Mouse (Mus musculus) forebrain, embryonic 14.5 days (tissue): ENCODE measurements around the gene Mrps18b. TPM values are rescaled to one million over a fixed set of nuclear protein-coding genes. Genes with fewer than 3 reads are reported as not detected.

Experiments used
- ATAC-seq: fragments of 200-750 bp; cut with Nextera tagmentation; 2 replicates; pipeline ENCODE4 v1.8.0; 2017; ENCODE audit warnings: mild to moderate bottlenecking, moderate library complexity
- DNase-seq: peaks from one replicate; pipeline ENCODE4 v3.0.0-alpha.2; 2015; ENCODE audit warnings: low spot score
- H3K27ac ChIP-seq: fragments of 300-500 bp; sonication (generic); 2 replicates; pipeline ENCODE4 v1.5.1; 2014; ENCODE audit warnings: low read depth, mild to moderate bottlenecking, control low read depth, low read length, moderate library complexity
- H3K27me3 ChIP-seq: fragments of 300-500 bp; sonication (generic); replicated peaks from 2 replicates; pipeline ENCODE4 v1.6.1; 2014; ENCODE audit warnings: low read length, control low read depth, mixed read lengths; ENCODE audit not compliant: control insufficient read depth, insufficient read depth
- H3K36me3 ChIP-seq: fragments of 300-500 bp; sonication (generic); 2 replicates; pipeline ENCODE4 v1.6.1; 2014; ENCODE audit warnings: low read length, control low read depth; ENCODE audit not compliant: control insufficient read depth, insufficient read depth
- H3K4me1 ChIP-seq: fragments of 300-500 bp; sonication (generic); 2 replicates; pipeline ENCODE4 v1.6.1; 2014; ENCODE audit warnings: antibody characterized with exemption, low read length, control low read depth; ENCODE audit not compliant: control insufficient read depth, insufficient read depth
- H3K4me2 ChIP-seq: fragments of 300-500 bp; sonication (generic); 2 replicates; pipeline ENCODE4 v1.6.1; 2014; ENCODE audit warnings: mild to moderate bottlenecking, control low read depth, low read length
- H3K4me3 ChIP-seq: fragments of 300-500 bp; sonication (generic); 2 replicates; pipeline ENCODE4 v1.5.1; 2014; ENCODE audit warnings: low read depth, low read length, control low read depth
- H3K9ac ChIP-seq: fragments of 300-500 bp; sonication (generic); 2 replicates; pipeline ENCODE4 v1.6.1; 2014; ENCODE audit warnings: mild to moderate bottlenecking, low read length, control low read depth, moderate library complexity
- H3K9me3 ChIP-seq: fragments of 300-500 bp; sonication (generic); replicated peaks from 2 replicates; pipeline ENCODE4 v1.6.1; 2016; ENCODE audit warnings: low read length, control low read depth, mixed read lengths; ENCODE audit not compliant: control insufficient read depth
- WGBS: fragments of 180-500 bp; shearing (Covaris S2); extraction: QIAGEN DNeasy Blood & Tissue Kit; methylation state at CpG from one replicate; pipeline ENCODE4 v1.1.7; 2014; 5-methylcytosine and 5-hydroxymethylcytosine counted together
- polyA plus RNA-seq: library from polyadenylated mRNA; unstranded; fragments of >200 nt; fragmentation: Nextera tagmentation; extraction: Ambion mirVana; gene quantifications from 2 replicates; pipeline ENCODE4 v1.2.1, GENCODE M21; 2014

Gene Mrps18b
- polyA plus RNA-seq, 1 experiment from 2014 or later = 68.8 TPM

GRCm38 (mm10) chr17:35873774-35874519 lies 42.2 kb downstream of the Mrps18b start:
- peak overlapping the region; percentile 37; the same call in 1 of the 2 replicates for H3K9ac ChIP-seq
- H3K27me3 ChIP-seq = no peaks in the 10 kb centered on the region
- H3K36me3 ChIP-seq = peaks cover 38% of the 10 kb centered on the region
- peaks cover 4% of the 10 kb centered on the region; the same call in 1 of the 2 replicates for H3K9me3 ChIP-seq
- peak overlapping the region; percentile 36; the same call in 1 of the 2 replicates for H3K27ac ChIP-seq
- ATAC-seq (peak; percentile 57), DNase-seq (peak; percentile 83)
- peaks cover 16% of the 10 kb centered on the region for H3K4me1 ChIP-seq
- H3K4me3 ChIP-seq = no peak overlapping the region
- 34% methylated on average over 21 of the region's 21 CpGs for WGBS
- H3K4me2 ChIP-seq = peak overlapping the region; percentile 25; the same call in 1 of the 2 replicates

DNA sequence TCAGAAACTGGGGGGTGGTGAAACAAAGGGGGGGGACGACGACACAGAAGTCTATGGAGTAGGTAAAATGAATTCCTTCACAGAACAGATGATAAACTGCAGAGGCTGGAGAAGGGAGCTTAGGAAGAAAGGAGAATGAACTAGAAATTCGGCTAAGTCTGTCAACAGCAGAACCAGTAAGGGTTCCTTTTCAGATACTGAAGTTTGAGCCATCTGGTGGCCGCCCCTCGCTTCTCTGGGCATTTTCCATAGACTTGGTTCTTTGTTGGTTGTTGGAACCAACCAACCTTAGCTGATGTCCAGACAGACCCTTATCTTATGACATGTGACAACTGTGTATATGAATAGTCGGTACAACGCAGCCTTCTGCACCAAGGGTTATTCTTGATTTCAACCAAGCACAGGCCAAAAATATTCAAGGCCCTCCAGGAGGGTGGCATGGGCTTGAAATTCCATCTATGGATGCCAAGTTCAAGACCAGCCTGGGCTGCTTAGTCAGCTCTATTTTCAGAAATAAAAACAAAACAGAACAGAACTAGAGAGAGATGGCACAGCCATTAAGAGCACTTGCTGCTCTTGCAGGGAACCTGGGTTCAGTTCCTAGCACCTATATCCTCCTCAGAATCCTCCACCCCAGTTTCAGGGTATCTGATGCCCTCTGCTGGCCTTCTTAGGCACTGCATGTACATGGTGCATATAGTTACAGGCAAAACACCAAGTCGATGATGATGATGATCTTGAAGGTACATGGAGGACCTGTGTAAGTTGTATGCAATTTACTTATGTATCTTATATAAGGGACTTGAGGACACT lies 45.1 kb downstream of the Mrps18b start:
- DNase-seq = no peak
- Histone ChIP-seq H3K9me3 (peaks cover 4% of the 10 kb centered on the region; the same call in 1 of the 2 replicates), H3K4me3 (no peak overlapping the region), H3K9ac (peak overlapping the region; percentile 5; the same call in 1 of the 2 replicates), H3K4me1 (peaks cover 33% of the 10 kb centered on the region), H3K27me3 (no peaks in the 10 kb centered on the region), H3K27ac (no peak overlapping the region), H3K36me3 (peaks cover 38% of the 10 kb centered on the region), H3K4me2 (peak overlapping the region; percentile 92)
- 84% methylated on average over 8 of the region's 8 CpGs for WGBS
- no peak for ATAC-seq

GRCm38 (mm10) chr17:35870151-35870883 lies 45.9 kb downstream of the Mrps18b start:
- H3K9me3 ChIP-seq = peaks cover 4% of the 10 kb centered on the region; the same call in 1 of the 2 replicates
- H3K9ac ChIP-seq = peak overlapping the region; percentile 72
- H3K4me3 ChIP-seq = peak overlapping the region; percentile 59
- no peak for DNase-seq
- peak overlapping the region; percentile 18; the same call in 1 of the 2 replicates for H3K27ac ChIP-seq
- ATAC-seq = no peak
- WGBS = 76% methylated on average over 9 of the region's 9 CpGs
- peaks cover 33% of the 10 kb centered on the region for H3K4me1 ChIP-seq
- peak overlapping the region; percentile 92 for H3K4me2 ChIP-seq
- peaks cover 33% of the 10 kb centered on the region for H3K36me3 ChIP-seq
- H3K27me3 ChIP-seq = no peaks in the 10 kb centered on the region

DNA sequence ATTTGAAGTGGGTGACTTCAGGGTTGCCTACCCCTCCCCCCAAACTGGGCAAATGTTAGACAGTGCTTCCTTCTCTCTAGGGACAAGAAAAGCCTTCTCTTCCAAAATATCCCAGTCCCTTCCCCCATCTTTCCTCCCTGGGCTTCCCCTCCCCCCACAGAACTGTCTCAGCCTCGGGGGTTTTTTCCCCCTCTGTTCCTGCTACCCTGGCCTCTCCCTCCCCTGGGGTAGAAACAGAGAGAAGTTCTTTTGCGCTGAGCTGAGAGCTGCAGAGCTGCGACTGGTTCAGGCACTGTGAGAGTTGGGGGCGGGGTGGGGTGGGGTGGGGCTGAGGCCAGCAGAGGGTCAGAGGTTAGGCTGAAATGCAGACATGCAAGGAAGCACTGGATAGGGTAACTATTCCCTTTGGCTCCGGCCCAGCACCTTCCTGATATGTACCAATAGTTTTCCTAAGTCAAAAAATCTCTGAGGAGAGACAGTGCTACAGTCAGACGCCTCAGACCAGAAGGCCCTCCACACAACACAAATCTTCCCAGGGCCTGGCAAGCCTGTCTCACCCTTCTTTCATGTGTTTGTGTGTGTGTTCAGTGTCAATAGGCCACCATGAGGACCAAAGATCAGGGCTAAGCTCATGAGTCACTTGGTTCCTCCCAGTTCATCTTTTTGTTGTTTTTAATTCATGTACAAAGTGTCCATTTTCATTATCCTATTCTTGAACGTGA lies 46.7 kb downstream of the Mrps18b start:
- peak overlapping the region; percentile 72 for H3K9ac ChIP-seq
- peak overlapping the region; percentile 92 for H3K4me2 ChIP-seq
- 3% methylated on average over 7 of the region's 7 CpGs for WGBS
- no peaks in the 10 kb centered on the region for H3K27me3 ChIP-seq
- H3K9me3 ChIP-seq = peaks cover 4% of the 10 kb centered on the region; the same call in 1 of the 2 replicates
- H3K36me3 ChIP-seq = peaks cover 25% of the 10 kb centered on the region
- peak overlapping the region; percentile 55; the same call in 1 of the 2 replicates for H3K27ac ChIP-seq
- peak overlapping the region; percentile 59 for H3K4me3 ChIP-seq
- peaks cover 33% of the 10 kb centered on the region for H3K4me1 ChIP-seq
- ATAC-seq (no peak), DNase-seq (peak; percentile 10)

- Histone ChIP-seq H3K4me3 (peak overlapping the region; percentile 59), H3K27me3 (no peaks in the 10 kb centered on the region), H3K4me1 (peaks cover 33% of the 10 kb centered on the region), H3K9ac (peak overlapping the region; percentile 72), H3K4me2 (peak overlapping the region; percentile 92), H3K27ac (no peak overlapping the region), H3K9me3 (peaks cover 4% of the 10 kb centered on the region; the same call in 1 of the 2 replicates), H3K36me3 (peaks cover 19% of the 10 kb centered on the region)
- ATAC-seq (no peak), DNase-seq (no peak)
- WGBS = 4% methylated on average over 7 of the region's 7 CpGs
Observed at GRCm38 (mm10) chr17:35868961-35869345, 47.2 kb downstream of the Mrps18b start.

DNA sequence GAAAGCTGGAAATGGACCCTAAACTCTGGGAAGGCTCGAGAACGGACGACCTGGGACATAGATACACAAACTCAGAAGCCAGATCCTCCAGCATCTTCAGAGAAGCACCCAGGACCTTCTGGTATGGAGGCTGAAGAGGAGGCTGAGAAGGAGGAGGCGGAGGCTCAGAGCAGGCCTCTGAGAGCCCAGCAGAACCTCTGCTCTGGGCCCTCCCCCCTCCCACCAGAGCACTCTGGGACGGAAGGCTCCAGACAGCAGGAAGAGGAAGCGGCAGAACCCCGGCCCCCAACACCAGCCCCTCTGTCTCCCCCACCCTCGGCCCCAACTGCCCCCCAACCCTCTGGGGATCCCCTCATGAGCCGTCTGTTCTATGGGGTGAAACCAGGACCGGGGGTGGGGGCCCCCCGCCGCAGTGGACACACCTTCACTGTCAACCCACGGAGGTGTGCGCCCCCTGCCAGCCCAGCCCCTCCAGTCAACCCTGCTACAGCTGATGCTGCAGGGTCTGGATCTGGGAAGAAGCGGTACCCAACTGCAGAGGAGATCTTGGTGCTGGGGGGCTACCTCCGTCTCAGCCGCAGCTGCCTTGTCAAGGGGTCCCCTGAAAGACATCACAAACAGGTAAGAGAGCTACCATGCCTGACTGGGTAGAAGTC lies 47.9 kb downstream of the Mrps18b start:
- peak overlapping the region; percentile 59 for H3K4me3 ChIP-seq
- peak overlapping the region; percentile 72 for H3K9ac ChIP-seq
- H3K4me2 ChIP-seq = peak overlapping the region; percentile 92
- H3K9me3 ChIP-seq = peaks cover 4% of the 10 kb centered on the region; the same call in 1 of the 2 replicates
- peak overlapping the region; percentile 21; the same call in 1 of the 2 replicates for H3K27ac ChIP-seq
- H3K36me3 ChIP-seq = peaks cover 19% of the 10 kb centered on the region
- 40% methylated on average over 14 of the region's 17 CpGs for WGBS
- peaks cover 33% of the 10 kb centered on the region for H3K4me1 ChIP-seq
- ATAC-seq (no peak), DNase-seq (no peak)
- no peaks in the 10 kb centered on the region for H3K27me3 ChIP-seq

- H3K4me1 ChIP-seq = peaks cover 33% of the 10 kb centered on the region
- H3K9me3 ChIP-seq = peaks cover 4% of the 10 kb centered on the region; the same call in 1 of the 2 replicates
- peak; percentile 28 for DNase-seq
- H3K4me3 ChIP-seq = peak overlapping the region; percentile 59
- WGBS = 8% methylated on average over 26 of the region's 26 CpGs
- ATAC-seq = no peak
- peak overlapping the region; percentile 92 for H3K4me2 ChIP-seq
- peak overlapping the region; percentile 72 for H3K9ac ChIP-seq
- H3K27me3 ChIP-seq = no peaks in the 10 kb centered on the region
- H3K36me3 ChIP-seq = peaks cover 14% of the 10 kb centered on the region
- H3K27ac ChIP-seq = peak overlapping the region; percentile 96
Observed at GRCm38 (mm10) chr17:35866911-35867890, 49.0 kb downstream of the Mrps18b start.
